Mouse (Mus musculus): ENCODE results near the gene Hnrnpr.

GRCm38 (mm10) chr4:136337129-136337528, 26.4 kb downstream of the Hnrnpr start:
- TF ChIP-seq POLR2A (IDR thresholded peaks at IDR 0.05; ENCODE audit: borderline replicate concordance, control insufficient read depth, low read depth, low read length) (no peak), CTCF (IDR thresholded peaks at IDR 0.05; ENCODE audit: control insufficient read depth, insufficient read depth, low read length) (no peak)

Measured in bone marrow, adult 2 months (tissue).